Comparison of ENCODE assay signal across 15 mouse cellular contexts in the genomic region with DNA sequence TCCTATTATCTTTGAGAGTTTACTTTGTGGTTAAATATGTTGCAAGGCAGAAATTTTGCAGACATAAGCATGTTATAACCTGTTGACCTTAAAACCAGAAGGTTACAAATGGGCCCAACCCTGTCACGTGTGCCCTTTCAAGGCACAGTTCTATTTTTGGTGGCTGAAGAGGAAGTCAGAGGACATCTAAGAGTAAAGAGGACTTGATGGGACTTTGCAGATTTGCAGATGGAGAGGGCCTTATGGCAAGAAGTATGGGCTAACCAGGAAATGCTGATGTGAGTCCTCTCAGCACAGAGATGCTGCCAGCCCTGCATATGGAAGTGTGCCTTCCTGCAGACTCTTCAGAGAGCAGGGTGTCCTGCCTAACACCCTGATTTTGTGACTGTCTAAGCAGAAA.
A peak's percentile ranks its signal among the peaks of the same experiment; 100 is the strongest.
DNase-seq lines count a peak whose midpoint lies in the region; ATAC-seq and TF ChIP-seq lines count a peak whose summit lies in the region.
"Had no signal": no experiment of that assay in that cellular context is flagged by ENCODE, and none has a peak within 500 bp of the region (broad histone marks: within the 10 kb centered on the region; RNA-seq: fewer than 3 reads in every experiment).

No protein-coding gene starts in this region.

- no peak overlapping the region for H3K4me2 ChIP-seq in liver, embryonic 12.5 days
- no peak overlapping the region for H3K4me2 ChIP-seq in liver, embryonic 14.5 days (ENCODE audit: low read depth)
- no peak overlapping the region for H3K4me2 ChIP-seq in stomach, postnatal 0 days (replicated peaks; ENCODE audit: low read depth)
- H3K4me2 ChIP-seq: hindbrain, embryonic 12.5 days had no signal

- no peaks in the 10 kb centered on the region for H3K9me3 ChIP-seq in liver, embryonic 12.5 days (replicated peaks)
- no peaks in the 10 kb centered on the region for H3K9me3 ChIP-seq in liver, embryonic 14.5 days (ENCODE audit: control insufficient read depth, low read length)
- H3K9me3 ChIP-seq in stomach, postnatal 0 days (ENCODE audit: control insufficient read depth, low read length) = no peaks in the 10 kb centered on the region
- H3K9me3 ChIP-seq: heart, embryonic 10.5 days; hindbrain, embryonic 12.5 days had no signal

- H3K36me3 ChIP-seq in liver, embryonic 12.5 days = no peaks in the 10 kb centered on the region
- H3K36me3 ChIP-seq in liver, embryonic 14.5 days (replicated peaks; ENCODE audit: control insufficient read depth, insufficient read depth, low read depth) = no peaks in the 10 kb centered on the region
- H3K36me3 ChIP-seq in stomach, postnatal 0 days (ENCODE audit: control insufficient read depth, insufficient read depth, low read length) = no peaks in the 10 kb centered on the region
- H3K36me3 ChIP-seq: heart, embryonic 10.5 days; hindbrain, embryonic 12.5 days had no signal

- peak; percentile 9 for DNase-seq in adrenal gland, adult 2 months
- no peak for DNase-seq in adrenal gland, adult 18-20 months (ENCODE audit: low spot score in 2 of 2)
- no peak for DNase-seq in liver
- DNase-seq in liver, embryonic 14.5 days (ENCODE audit: low read depth in 3 of 3, low spot score in 3 of 3) = peak in 1 of 3 experiments; percentile 7
- no peak for DNase-seq in cerebellum, postnatal 4 days (ENCODE audit: low spot score in 2 of 2)
- DNase-seq in stomach, postnatal 0 days (ENCODE audit: low spot score) = no peak
- DNase-seq: cerebellum, adult 9-10 months; kidney, postnatal 25 days; left cerebral cortex, postnatal 4 days; right cerebral cortex, postnatal 14 days had no signal

- no peak overlapping the region for H3K27ac ChIP-seq in liver, embryonic 12.5 days
- no peak overlapping the region for H3K27ac ChIP-seq in liver, embryonic 14.5 days
- H3K27ac ChIP-seq in stomach, postnatal 0 days (replicated peaks) = no peak overlapping the region
- H3K27ac ChIP-seq: heart, embryonic 10.5 days; hindbrain, embryonic 12.5 days had no signal

- WGBS in liver, embryonic 12.5 days (ENCODE audit: insufficient replicate concordance) = 19% methylated on average over 1 of the region's 1 CpGs
- 3% methylated on average over 1 of the region's 1 CpGs for WGBS in liver, embryonic 14.5 days (ENCODE audit: insufficient replicate concordance)
- WGBS in stomach, postnatal 0 days = 36% methylated on average over 1 of the region's 1 CpGs

- no peak for TF ChIP-seq CTCF in liver, embryonic 14.5 days (IDR thresholded peaks at IDR 0.05; ENCODE audit: low read depth)
- TF ChIP-seq CTCF in stomach, postnatal 0 days (IDR thresholded peaks at IDR 0.05; ENCODE audit: low read depth) = no peak

- H3K4me1 ChIP-seq in liver, embryonic 12.5 days = no peaks in the 10 kb centered on the region
- H3K4me1 ChIP-seq in liver, embryonic 14.5 days (replicated peaks; ENCODE audit: control insufficient read depth in 2 of 2, insufficient read depth in 2 of 2, low read length in 1 of 2) = peaks cover 0 to 3% of the 10 kb centered on the region in 2 experiments; a peak in 2 of 4 replicates
- no peaks in the 10 kb centered on the region; the same call in 1 of the 2 replicates for H3K4me1 ChIP-seq in stomach, postnatal 0 days (replicated peaks; ENCODE audit: control insufficient read depth, insufficient read depth)

- no peak overlapping the region for H3K9ac ChIP-seq in liver, embryonic 12.5 days
- H3K9ac ChIP-seq in liver, embryonic 14.5 days (replicated peaks) = no peak overlapping the region
- no peak overlapping the region for H3K9ac ChIP-seq in stomach, postnatal 0 days (ENCODE audit: low read length)
- H3K9ac ChIP-seq: hindbrain, embryonic 12.5 days had no signal

- 0 out of 2 replicates have a peak, but pooled peaks have one; percentile 27 for ATAC-seq in liver, embryonic 12.5 days
- peak; percentile 26; the same call in 1 of the 2 replicates for ATAC-seq in liver, embryonic 14.5 days (ENCODE audit: insufficient read depth)
- peak; percentile 94 for ATAC-seq in monocyte, adult 5-6 weeks (replicated peaks; ENCODE audit: insufficient number of reproducible peaks, low FRiP score, low TSS enrichment, poor library complexity, severe bottlenecking)
- no peak for ATAC-seq in stomach, postnatal 0 days (ENCODE audit: low FRiP score, low TSS enrichment)
- ATAC-seq: intestine, postnatal 0 days had no signal

- H3K27me3 ChIP-seq in liver, embryonic 12.5 days (replicated peaks) = no peaks in the 10 kb centered on the region
- no peaks in the 10 kb centered on the region for H3K27me3 ChIP-seq in liver, embryonic 14.5 days (ENCODE audit: control insufficient read depth, insufficient read depth, low read length)
- H3K27me3 ChIP-seq in stomach, postnatal 0 days (ENCODE audit: control insufficient read depth, insufficient read depth, low read length) = no peaks in the 10 kb centered on the region
- H3K27me3 ChIP-seq: hindbrain, embryonic 12.5 days had no signal

- no peak overlapping the region for H3K4me3 ChIP-seq in liver, embryonic 12.5 days
- no peak overlapping the region for H3K4me3 ChIP-seq in liver, embryonic 14.5 days (ENCODE audit: insufficient read depth in 1 of 2, low read depth in 2 of 2, low read length in 2 of 2)
- no peak overlapping the region for H3K4me3 ChIP-seq in stomach, postnatal 0 days (ENCODE audit: low read depth, low read length)
- H3K4me3 ChIP-seq: heart, embryonic 10.5 days; hindbrain, embryonic 12.5 days had no signal

- TF ChIP-seq EP300 in liver, embryonic 14.5 days (IDR thresholded peaks at IDR 0.05; ENCODE audit: low read depth) = no peak; the same call in 1 of the 2 replicates
- TF ChIP-seq EP300 in stomach, postnatal 0 days (optimal IDR thresholded peaks at IDR 0.05) = no peak
